Comparison of ENCODE assay signal across 29 mouse cellular contexts in the genomic region with DNA sequence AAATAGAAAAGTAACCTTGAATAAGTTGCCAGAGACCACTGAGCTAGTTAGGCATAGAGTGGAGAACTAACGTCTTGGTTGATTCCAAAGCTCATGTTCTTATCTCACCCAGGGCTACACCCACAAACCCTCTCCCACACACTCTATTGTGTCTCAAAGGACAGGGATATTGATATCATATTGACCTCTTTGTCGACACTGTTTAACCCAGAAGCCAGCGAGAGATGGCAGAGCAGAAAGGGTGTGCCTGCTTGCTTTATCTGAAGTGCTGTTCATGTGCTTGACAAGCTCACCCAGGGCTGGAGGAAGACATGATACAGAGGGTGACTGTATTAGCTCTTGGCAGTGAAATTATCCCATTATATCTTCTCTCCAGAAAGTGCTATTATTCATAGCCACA. TPM values are rescaled to one million over a fixed set of nuclear protein-coding genes. Genes with fewer than 3 reads are reported as not detected.
"Had no signal": no experiment of that assay in that cellular context is flagged by ENCODE, and none has a peak within 500 bp of the region (broad histone marks: within the 10 kb centered on the region; RNA-seq: fewer than 3 reads in every experiment).

No protein-coding gene starts in this region.

- H3K4me1 ChIP-seq: liver, embryonic 15.5 days; midbrain, embryonic 15.5 days had no signal

- H3K4me3 ChIP-seq: liver, embryonic 15.5 days; midbrain, embryonic 12.5 days; midbrain, embryonic 15.5 days; neural tube, embryonic 12.5 days; neural tube, embryonic 15.5 days; stomach, embryonic 15.5 days had no signal

- ATAC-seq: hindbrain, postnatal 0 days; inflammation-experienced regulatory T-cells, adult 6 months; midbrain, embryonic 15.5 days had no signal

- DNase-seq: kidney, adult 18-20 months; kidney, adult 9 months; kidney, postnatal 14 days; lung, adult 2 months; lung, postnatal 14 days; lung, postnatal 4 days; right cerebral cortex, adult 18-20 months; right cerebral cortex, postnatal 14 days; right cerebral cortex, postnatal 4 days; thymus, adult 2 months; thymus, postnatal 14 days; thymus, postnatal 4 days had no signal

- H3K4me2 ChIP-seq: liver, embryonic 15.5 days; midbrain, embryonic 12.5 days; midbrain, embryonic 15.5 days; neural tube, embryonic 12.5 days; neural tube, embryonic 15.5 days; stomach, embryonic 15.5 days had no signal

- H3K9ac ChIP-seq: liver, embryonic 15.5 days; midbrain, embryonic 12.5 days; midbrain, embryonic 15.5 days; neural tube, embryonic 12.5 days; neural tube, embryonic 15.5 days; stomach, embryonic 15.5 days had no signal

- H3K9me3 ChIP-seq: liver, embryonic 15.5 days; midbrain, embryonic 12.5 days; midbrain, embryonic 15.5 days; neural tube, embryonic 12.5 days; neural tube, embryonic 15.5 days; stomach, embryonic 15.5 days had no signal

- H3K36me3 ChIP-seq: liver, embryonic 15.5 days; midbrain, embryonic 12.5 days; midbrain, embryonic 15.5 days; neural tube, embryonic 12.5 days; neural tube, embryonic 15.5 days; stomach, embryonic 15.5 days had no signal

- H3K27me3 ChIP-seq: liver, embryonic 15.5 days; midbrain, embryonic 12.5 days; midbrain, embryonic 15.5 days; neural tube, embryonic 12.5 days; neural tube, embryonic 15.5 days; stomach, embryonic 15.5 days had no signal

- H3K27ac ChIP-seq: hindbrain, postnatal 0 days; liver, embryonic 15.5 days; midbrain, embryonic 12.5 days; midbrain, embryonic 15.5 days; neural tube, embryonic 12.5 days; neural tube, embryonic 15.5 days; stomach, embryonic 15.5 days had no signal

RNA-seq across cellular contexts. Expression of gene Gm10577, which starts 59.5 kb away (rescaled TPM):
- total RNA-seq: hindbrain, postnatal 0 days; layer of hippocampus, adult 8-10 months; layer of hippocampus, postnatal 10 days; left cerebral cortex, postnatal 36 days; megakaryocyte progenitor cell, adult 5-6 weeks had no signal
- polyA plus RNA-seq: hindbrain, postnatal 0 days; inflammation-experienced regulatory T-cells, adult 6 months; kidney, embryonic 16.5 days; large intestine, adult 2 months; limb, embryonic 11.5 days; limb, embryonic 14.5 days; liver, embryonic 15.5 days; lung, adult 2 months; lung, embryonic 16.5 days; midbrain, embryonic 12.5 days; midbrain, embryonic 15.5 days; neural tube, embryonic 12.5 days; neural tube, embryonic 15.5 days; stomach, embryonic 15.5 days; thymus, adult 2 months had no signal
